ENCODE assay signal across 29 mouse cellular contexts in genomic region chr12:45519554-45519953, GRCm38 (mm10).
"Had no signal": no experiment of that assay in that cellular context is flagged by ENCODE, and none has a peak within 500 bp of the region (broad histone marks: within the 10 kb centered on the region; RNA-seq: fewer than 3 reads in every experiment).

No protein-coding gene starts in this region.

- ATAC-seq: hindbrain, embryonic 16.5 days; inflammation-experienced regulatory T-cells, adult 6 months; intestine, embryonic 15.5 days; liver, postnatal 0 days had no signal

- H3K4me3 ChIP-seq: heart, adult 2 months; heart, embryonic 13.5 days; heart, embryonic 15.5 days; intestine, embryonic 15.5 days; kidney, embryonic 15.5 days; left cerebral cortex, adult 2 months; limb, embryonic 10.5 days; limb, embryonic 12.5 days; liver, embryonic 13.5 days; liver, embryonic 15.5 days had no signal

- H3K27me3 ChIP-seq: heart, embryonic 13.5 days; heart, embryonic 15.5 days; intestine, embryonic 15.5 days; kidney, embryonic 15.5 days; limb, embryonic 12.5 days; liver, embryonic 13.5 days; liver, embryonic 15.5 days had no signal

- H3K27ac ChIP-seq: heart, adult 2 months; heart, embryonic 13.5 days; heart, embryonic 15.5 days; hindbrain, embryonic 14.5 days; intestine, embryonic 15.5 days; kidney, embryonic 15.5 days; kidney, postnatal 0 days; left cerebral cortex, adult 2 months; limb, embryonic 10.5 days; limb, embryonic 12.5 days; liver, embryonic 13.5 days; liver, embryonic 15.5 days had no signal

- H3K4me1 ChIP-seq: heart, embryonic 13.5 days; heart, embryonic 15.5 days; intestine, embryonic 15.5 days; kidney, embryonic 15.5 days; limb, embryonic 10.5 days; limb, embryonic 12.5 days; liver, embryonic 13.5 days; liver, embryonic 15.5 days had no signal

- H3K4me2 ChIP-seq: heart, embryonic 11.5 days; heart, embryonic 13.5 days; heart, embryonic 15.5 days; hindbrain, embryonic 14.5 days; intestine, embryonic 15.5 days; kidney, embryonic 15.5 days; limb, embryonic 12.5 days; liver, embryonic 11.5 days; liver, embryonic 13.5 days; liver, embryonic 15.5 days had no signal

- H3K9me3 ChIP-seq: heart, embryonic 13.5 days; heart, embryonic 15.5 days; intestine, embryonic 15.5 days; kidney, embryonic 15.5 days; limb, embryonic 10.5 days; limb, embryonic 12.5 days; liver, embryonic 13.5 days; liver, embryonic 15.5 days had no signal

- DNase-seq: gastrocnemius, postnatal 14 days; gastrocnemius, postnatal 36 days; heart, adult 11 months; heart, adult 2 months; heart, postnatal 14 days; heart, postnatal 36 days; kidney, adult 11 months; kidney, adult 2 months; kidney, adult 9 months; kidney, postnatal 14 days; kidney, postnatal 36 days; layer of hippocampus, adult 9-11 months; liver; liver, embryonic 13.5 days; liver, postnatal 0 days had no signal

- H3K36me3 ChIP-seq: heart, embryonic 13.5 days; heart, embryonic 15.5 days; intestine, embryonic 15.5 days; kidney, embryonic 15.5 days; limb, embryonic 10.5 days; limb, embryonic 12.5 days; liver, embryonic 13.5 days; liver, embryonic 15.5 days had no signal

- H3K9ac ChIP-seq: heart, embryonic 13.5 days; heart, embryonic 15.5 days; hindbrain, embryonic 14.5 days; intestine, embryonic 15.5 days; kidney, embryonic 15.5 days; limb, embryonic 12.5 days; liver, embryonic 13.5 days; liver, embryonic 15.5 days; liver, postnatal 0 days had no signal
